Mouse (Mus musculus) c-Kit-positive CD71-positive TER-119-negative erythroid progenitor cells, embryonic 14.5 days (primary cell): ENCODE results near the gene Tmem223.

ENCODE experiments used
- DNase-seq: peaks from one replicate; pipeline ENCODE4 v3.0.0-alpha.2; 2013; ENCODE audit warnings: low read depth

The Tmem223 gene

GRCm38 (mm10) chr19:8803204-8803780 lies 32.5 kb downstream of the Tmem223 start:
- no peak for DNase-seq

GRCm38 (mm10) chr19:8803879-8804660 lies 33.3 kb downstream of the Tmem223 start:
- no peak for DNase-seq

- no peak for DNase-seq
Measured at GRCm38 (mm10) chr19:8806810-8807209, 36.0 kb downstream of the Tmem223 start.

GRCm38 (mm10) chr19:8815812-8816211 lies 45.0 kb downstream of the Tmem223 start:
- no peak for DNase-seq

GRCm38 (mm10) chr19:8817001-8817400 lies 46.2 kb downstream of the Tmem223 start:
- DNase-seq, result no peak

GRCm38 (mm10) chr19:8818301-8818798 lies 47.6 kb downstream of the Tmem223 start:
- DNase-seq, result no peak

GRCm38 (mm10) chr19:8818801-8819595 lies 48.2 kb downstream of the Tmem223 start, which contains the start of gene Ttc9c:
Gene Ttc9c (minus strand): TSS chr19:8819333.
- peak; percentile 97 for DNase-seq

- peak; percentile 96 for DNase-seq
Measured at GRCm38 (mm10) chr19:8819596-8820423, 49.0 kb downstream of the Tmem223 start, which contains the start of gene Hnrnpul2. Gene Hnrnpul2 (plus strand): TSS chr19:8820010.

- no peak for DNase-seq
Measured at GRCm38 (mm10) chr19:8820424-8820956, 49.7 kb downstream of the Tmem223 start.

GRCm38 (mm10) chr19:8821146-8821545 lies 50.4 kb downstream of the Tmem223 start:
- DNase-seq, result no peak
